Mouse (Mus musculus): ENCODE results near the gene Fst.

Gene Fst

DNA sequence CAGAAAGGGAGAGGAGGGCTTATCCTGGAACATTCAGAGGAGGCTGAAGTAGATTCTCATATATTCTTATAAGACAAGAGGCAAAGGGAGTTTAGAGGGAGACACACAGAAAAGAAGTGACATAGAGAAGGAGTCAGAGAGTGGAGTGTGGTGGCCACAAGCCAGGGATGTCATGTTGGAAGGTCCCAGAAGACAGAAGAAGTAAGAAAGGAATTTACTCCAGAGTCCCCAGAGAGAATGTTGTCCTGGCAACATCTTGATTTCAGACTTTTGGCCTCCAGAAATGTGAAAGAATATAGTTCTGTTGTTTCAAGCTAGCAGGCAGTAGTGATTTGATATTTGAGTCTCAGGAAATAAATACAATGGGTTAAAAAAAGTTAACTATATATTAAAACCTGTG, 46.4 kb downstream of the Fst start:
- DNase-seq = no peak

GRCm38 (mm10) chr13:114406866-114407265, 51.9 kb downstream of the Fst start:
- DNase-seq = no peak

DNA sequence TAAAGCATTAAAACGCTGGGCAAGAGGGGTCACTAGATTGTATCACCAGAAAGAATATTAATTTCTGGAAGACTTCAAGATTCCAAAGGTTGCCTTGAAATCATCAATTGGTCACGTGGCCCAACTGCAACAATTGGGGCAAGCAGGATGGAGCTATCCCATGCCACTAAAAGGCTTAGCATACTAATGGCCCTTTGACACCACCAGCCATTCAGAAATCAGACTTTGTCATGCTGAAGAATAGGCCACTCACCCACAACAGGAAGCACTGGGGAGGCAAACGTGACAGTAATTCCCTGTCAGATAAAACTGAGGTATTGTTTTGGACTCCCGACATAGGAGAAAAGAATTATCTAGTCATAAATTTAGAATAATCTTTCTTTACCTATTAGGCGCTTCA, 52.3 kb downstream of the Fst start:
- no peak for DNase-seq

DNA sequence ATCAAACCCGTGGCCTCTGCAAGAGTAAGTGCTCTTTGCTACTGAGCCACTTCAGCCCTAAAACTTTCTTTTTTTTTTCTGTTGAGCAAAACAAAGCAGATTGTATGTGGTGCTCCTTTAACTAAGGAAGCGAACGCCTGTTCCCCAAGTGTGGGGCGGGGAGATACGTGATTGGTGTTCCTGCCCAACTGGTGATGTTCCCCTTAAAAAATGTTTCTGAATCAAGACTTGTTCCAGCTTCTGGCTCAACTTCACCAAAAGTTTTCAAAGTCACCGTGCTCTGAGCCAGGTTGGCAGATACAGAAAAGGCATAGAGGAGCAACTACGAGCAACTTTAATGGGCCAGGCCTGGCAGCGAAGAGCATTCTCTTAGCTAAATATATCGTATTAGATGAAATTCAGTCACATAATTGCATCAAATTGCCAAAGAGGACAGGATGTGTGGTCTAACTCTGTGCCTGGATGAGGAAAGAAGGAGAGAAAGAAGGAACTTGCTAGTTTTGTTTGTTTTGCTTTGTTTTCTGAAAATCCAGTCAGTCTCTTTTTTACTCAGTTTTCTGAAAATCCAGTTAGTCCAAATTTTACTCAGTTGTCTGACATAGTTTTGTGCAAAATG, 53.5 kb downstream of the Fst start:
- DNase-seq = no peak

Data from kidney, adult 9 months (tissue).